Mouse (Mus musculus): Measurements from ENCODE around the gene Asl. TPM values are rescaled to one million over a fixed set of nuclear protein-coding genes. Genes with fewer than 3 reads are reported as not detected.

Gene Asl
- total and polyA plus RNA-seq, 2 experiments from 2014 or later: 31.4 to 43.2 TPM

DNA sequence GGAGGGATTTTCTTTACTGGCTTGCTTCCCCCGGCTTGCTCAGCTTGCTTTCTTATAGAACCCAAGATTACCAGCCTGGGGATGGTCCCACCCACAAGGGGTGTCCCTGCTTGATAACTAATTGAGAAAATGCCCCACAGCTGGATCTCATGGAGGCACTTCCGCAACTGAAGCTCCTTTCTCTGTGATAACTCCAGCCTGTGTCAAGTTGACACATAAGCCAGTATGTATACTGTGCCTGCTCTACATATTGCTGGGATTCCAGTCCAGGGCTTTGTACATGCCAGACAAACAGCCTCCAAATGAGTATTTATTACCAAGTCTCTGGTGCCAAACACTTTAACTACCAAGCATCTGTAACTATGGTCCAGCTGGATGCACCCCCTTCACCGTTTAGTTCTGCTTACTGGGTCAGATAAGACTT, 38.8 kb upstream of the Asl start:
- Histone ChIP-seq H3K27ac (no peak overlapping the region), H3K36me3 (ENCODE audit: insufficient read depth, low read length) (no peaks in the 10 kb centered on the region), H3K27me3 (ENCODE audit: insufficient read depth, low read length) (no peaks in the 10 kb centered on the region), H3K4me3 (ENCODE audit: low read length) (no peak overlapping the region), H3K9ac (replicated peaks; ENCODE audit: low read length) (no peak overlapping the region), H3K4me2 (ENCODE audit: low read depth, low read length) (no peak overlapping the region), H3K4me1 (ENCODE audit: insufficient read depth, low read length) (no peaks in the 10 kb centered on the region), H3K9me3 (ENCODE audit: low read length) (no peaks in the 10 kb centered on the region)
- ATAC-seq (no peak), DNase-seq (ENCODE audit: low spot score) (no peak)
- no peak for TF ChIP-seq CTCF (IDR thresholded peaks at IDR 0.05; ENCODE audit: low read depth)
- WGBS: 71% methylated on average over 3 of the region's 3 CpGs

GRCm38 (mm10) chr5:130065579-130065978, 36.5 kb upstream of the Asl start:
- TF ChIP-seq CTCF (IDR thresholded peaks at IDR 0.05; ENCODE audit: low read depth): peak; percentile 48
- H3K36me3 ChIP-seq (ENCODE audit: insufficient read depth, low read length): 0 out of 2 replicates have a peak, but pooled peaks cover 3% of the 10 kb centered on the region
- H3K27me3 ChIP-seq (ENCODE audit: insufficient read depth, low read length): no peaks in the 10 kb centered on the region
- no peak overlapping the region for H3K9ac ChIP-seq (replicated peaks; ENCODE audit: low read length)
- no peak for ATAC-seq
- DNase-seq (ENCODE audit: low spot score): no peak
- no peak overlapping the region for H3K27ac ChIP-seq
- no peak overlapping the region for H3K4me3 ChIP-seq (ENCODE audit: low read length)
- 96% methylated on average over 1 of the region's 1 CpGs for WGBS
- H3K9me3 ChIP-seq (ENCODE audit: low read length): no peaks in the 10 kb centered on the region
- H3K4me1 ChIP-seq (ENCODE audit: insufficient read depth, low read length): no peaks in the 10 kb centered on the region
- no peak overlapping the region for H3K4me2 ChIP-seq (ENCODE audit: low read depth, low read length)

DNA sequence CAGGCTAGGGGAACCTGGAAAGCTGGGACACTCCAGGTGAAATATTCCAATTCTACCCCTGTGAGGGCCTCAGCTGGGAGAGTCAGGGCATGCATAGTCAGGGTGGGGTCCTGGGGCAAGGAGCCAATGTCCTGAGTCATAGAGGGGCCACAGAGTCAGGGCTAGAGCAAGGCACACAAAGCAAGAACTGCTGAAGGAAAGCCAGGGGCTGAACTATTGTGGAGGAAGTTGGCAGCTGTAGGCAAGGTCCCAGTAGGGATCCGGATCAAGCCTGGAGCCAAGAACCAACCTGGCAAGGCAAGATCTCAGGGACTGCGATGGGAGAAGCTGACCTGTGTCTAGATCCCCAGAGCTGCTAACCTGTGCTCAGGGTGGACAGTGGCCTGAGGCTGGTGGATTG, 34.7 kb upstream of the Asl start:
- no peaks in the 10 kb centered on the region for H3K27me3 ChIP-seq (ENCODE audit: insufficient read depth, low read length)
- no peaks in the 10 kb centered on the region for H3K4me1 ChIP-seq (ENCODE audit: insufficient read depth, low read length)
- H3K27ac ChIP-seq: no peak overlapping the region
- no peak overlapping the region for H3K4me3 ChIP-seq (ENCODE audit: low read length)
- 0 out of 2 replicates have a peak, but pooled peaks cover 8% of the 10 kb centered on the region for H3K36me3 ChIP-seq (ENCODE audit: insufficient read depth, low read length)
- no peak overlapping the region for H3K9ac ChIP-seq (replicated peaks; ENCODE audit: low read length)
- 76% methylated on average over 2 of the region's 2 CpGs for WGBS
- H3K4me2 ChIP-seq (ENCODE audit: low read depth, low read length): no peak overlapping the region
- DNase-seq (ENCODE audit: low spot score): no peak
- H3K9me3 ChIP-seq (ENCODE audit: low read length): no peaks in the 10 kb centered on the region
- no peak for TF ChIP-seq CTCF (IDR thresholded peaks at IDR 0.05; ENCODE audit: low read depth)
- no peak for ATAC-seq

DNA sequence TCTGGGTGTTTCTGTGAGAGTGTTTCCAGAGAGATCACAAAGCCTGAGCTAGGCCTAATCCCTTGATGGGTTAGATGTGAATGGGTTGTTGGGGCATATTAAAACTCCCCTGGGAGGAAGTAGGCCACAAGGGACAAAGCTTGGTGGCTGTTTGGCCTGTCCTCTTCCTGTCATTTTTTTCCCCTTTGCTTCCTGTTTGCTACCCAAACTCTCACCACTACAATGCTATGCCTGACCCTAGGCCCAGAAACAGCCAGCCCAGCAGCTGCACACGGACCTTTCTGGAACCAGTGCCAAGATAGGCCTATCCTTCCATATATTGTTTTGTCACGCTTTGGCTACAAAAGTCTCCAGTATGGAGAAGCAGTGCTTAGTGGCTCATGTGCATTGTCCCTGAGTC, 33.0 kb upstream of the Asl start:
- no peaks in the 10 kb centered on the region for H3K4me1 ChIP-seq (ENCODE audit: insufficient read depth, low read length)
- no peak overlapping the region for H3K4me3 ChIP-seq (ENCODE audit: low read length)
- ATAC-seq (no peak), DNase-seq (ENCODE audit: low spot score) (no peak)
- no peaks in the 10 kb centered on the region for H3K9me3 ChIP-seq (ENCODE audit: low read length)
- no peak for TF ChIP-seq CTCF (IDR thresholded peaks at IDR 0.05; ENCODE audit: low read depth)
- WGBS: 61% methylated on average over 2 of the region's 2 CpGs
- 0 out of 2 replicates have a peak overlapping the region, but pooled peaks have one; percentile 11 for H3K27ac ChIP-seq
- H3K27me3 ChIP-seq (ENCODE audit: insufficient read depth, low read length): no peaks in the 10 kb centered on the region
- no peak overlapping the region for H3K9ac ChIP-seq (replicated peaks; ENCODE audit: low read length)
- H3K36me3 ChIP-seq (ENCODE audit: insufficient read depth, low read length): 0 out of 2 replicates have a peak, but pooled peaks cover 8% of the 10 kb centered on the region
- H3K4me2 ChIP-seq (ENCODE audit: low read depth, low read length): no peak overlapping the region

DNA sequence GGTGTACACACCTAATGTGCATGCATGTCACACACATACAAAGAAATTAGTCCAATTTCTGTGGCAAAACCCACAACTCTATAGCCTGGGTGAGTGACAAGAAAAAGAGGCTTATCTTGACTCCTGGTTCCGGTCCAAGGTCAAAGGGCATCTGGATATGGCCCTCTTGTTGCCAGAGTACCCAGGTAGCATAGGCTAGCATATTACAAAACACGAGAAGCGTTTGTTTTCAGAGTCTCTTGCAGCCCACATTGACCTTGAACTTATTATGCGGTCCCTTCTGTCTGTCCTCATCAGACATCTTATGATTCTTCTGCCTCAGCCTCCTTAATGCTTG, 31.2 kb upstream of the Asl start:
- H3K36me3 ChIP-seq (ENCODE audit: insufficient read depth, low read length): 0 out of 2 replicates have a peak, but pooled peaks cover 8% of the 10 kb centered on the region
- no peaks in the 10 kb centered on the region for H3K9me3 ChIP-seq (ENCODE audit: low read length)
- H3K27ac ChIP-seq: no peak overlapping the region
- H3K9ac ChIP-seq (replicated peaks; ENCODE audit: low read length): no peak overlapping the region
- H3K4me2 ChIP-seq (ENCODE audit: low read depth, low read length): no peak overlapping the region
- ATAC-seq: no peak
- TF ChIP-seq CTCF (IDR thresholded peaks at IDR 0.05; ENCODE audit: low read depth): no peak
- DNase-seq (ENCODE audit: low spot score): no peak
- H3K27me3 ChIP-seq (ENCODE audit: insufficient read depth, low read length): no peaks in the 10 kb centered on the region
- H3K4me3 ChIP-seq (ENCODE audit: low read length): no peak overlapping the region
- 89% methylated on average over 4 of the region's 4 CpGs for WGBS
- H3K4me1 ChIP-seq (ENCODE audit: insufficient read depth, low read length): no peaks in the 10 kb centered on the region

GRCm38 (mm10) chr5:130059413-130060328, 30.6 kb upstream of the Asl start:
- Histone ChIP-seq H3K9ac (replicated peaks; ENCODE audit: low read length) (no peak overlapping the region), H3K27me3 (ENCODE audit: insufficient read depth, low read length) (no peaks in the 10 kb centered on the region), H3K36me3 (ENCODE audit: insufficient read depth, low read length) (0 out of 2 replicates have a peak, but pooled peaks cover 8% of the 10 kb centered on the region), H3K4me2 (ENCODE audit: low read depth, low read length) (no peak overlapping the region), H3K4me1 (ENCODE audit: insufficient read depth, low read length) (no peaks in the 10 kb centered on the region), H3K4me3 (ENCODE audit: low read length) (no peak overlapping the region), H3K9me3 (ENCODE audit: low read length) (no peaks in the 10 kb centered on the region), H3K27ac (no peak overlapping the region; the same call in 1 of the 2 replicates)
- TF ChIP-seq CTCF (IDR thresholded peaks at IDR 0.05; ENCODE audit: low read depth): no peak
- 58% methylated on average over 12 of the region's 12 CpGs for whole genome bisulfite sequencing
- peak; percentile 24; the same call in 1 of the 2 replicates for ATAC-seq
- no peak for DNase-seq (ENCODE audit: low spot score)

DNA sequence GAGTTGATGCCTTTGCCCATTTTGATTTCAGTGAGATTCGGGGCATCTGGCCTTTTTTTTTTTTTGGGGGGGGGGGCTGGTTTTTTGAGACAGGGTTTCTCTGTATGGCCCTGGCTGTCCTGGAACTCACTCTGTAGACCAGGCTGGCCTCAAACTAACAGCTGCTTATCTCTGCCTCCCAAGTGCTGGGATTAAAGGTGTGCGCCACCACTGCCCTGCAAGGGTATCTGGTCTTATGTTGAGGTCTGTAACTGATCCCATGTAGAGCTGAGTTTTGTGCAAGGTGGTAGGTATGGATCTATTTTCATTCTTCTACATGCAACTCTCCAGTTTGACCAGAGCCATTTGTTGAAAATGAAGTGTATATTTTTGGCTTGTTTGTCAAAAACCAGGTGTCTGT, 27.3 kb upstream of the Asl start:
- 0 out of 2 replicates have a peak, but pooled peaks cover 8% of the 10 kb centered on the region for H3K36me3 ChIP-seq (ENCODE audit: insufficient read depth, low read length)
- DNase-seq (ENCODE audit: low spot score): no peak
- 93% methylated on average over 2 of the region's 2 CpGs for WGBS
- H3K9me3 ChIP-seq (ENCODE audit: low read length): no peaks in the 10 kb centered on the region
- no peak overlapping the region for H3K4me2 ChIP-seq (ENCODE audit: low read depth, low read length)
- no peak for TF ChIP-seq CTCF (IDR thresholded peaks at IDR 0.05; ENCODE audit: low read depth)
- H3K9ac ChIP-seq (replicated peaks; ENCODE audit: low read length): no peak overlapping the region
- ATAC-seq: no peak
- H3K4me1 ChIP-seq (ENCODE audit: insufficient read depth, low read length): no peaks in the 10 kb centered on the region
- no peaks in the 10 kb centered on the region for H3K27me3 ChIP-seq (ENCODE audit: insufficient read depth, low read length)
- H3K4me3 ChIP-seq (ENCODE audit: low read length): no peak overlapping the region
- no peak overlapping the region for H3K27ac ChIP-seq
